Mouse (Mus musculus) erythroblast, embryonic 14.5 days (primary cell): ENCODE measurements around the gene Frmd4a.

Experiments used
- GATA1 ChIP-seq: IDR thresholded peaks from 2 replicates; pipeline ENCODE4 v1.6.1; 2012; ENCODE audit warnings: low read length, inconsistent platforms, mixed read lengths
- TAL1 ChIP-seq: IDR thresholded peaks from 3 replicates; pipeline ENCODE4 v1.6.1; 2012; ENCODE audit warnings: low read length, inconsistent platforms, mixed read lengths

DNA sequence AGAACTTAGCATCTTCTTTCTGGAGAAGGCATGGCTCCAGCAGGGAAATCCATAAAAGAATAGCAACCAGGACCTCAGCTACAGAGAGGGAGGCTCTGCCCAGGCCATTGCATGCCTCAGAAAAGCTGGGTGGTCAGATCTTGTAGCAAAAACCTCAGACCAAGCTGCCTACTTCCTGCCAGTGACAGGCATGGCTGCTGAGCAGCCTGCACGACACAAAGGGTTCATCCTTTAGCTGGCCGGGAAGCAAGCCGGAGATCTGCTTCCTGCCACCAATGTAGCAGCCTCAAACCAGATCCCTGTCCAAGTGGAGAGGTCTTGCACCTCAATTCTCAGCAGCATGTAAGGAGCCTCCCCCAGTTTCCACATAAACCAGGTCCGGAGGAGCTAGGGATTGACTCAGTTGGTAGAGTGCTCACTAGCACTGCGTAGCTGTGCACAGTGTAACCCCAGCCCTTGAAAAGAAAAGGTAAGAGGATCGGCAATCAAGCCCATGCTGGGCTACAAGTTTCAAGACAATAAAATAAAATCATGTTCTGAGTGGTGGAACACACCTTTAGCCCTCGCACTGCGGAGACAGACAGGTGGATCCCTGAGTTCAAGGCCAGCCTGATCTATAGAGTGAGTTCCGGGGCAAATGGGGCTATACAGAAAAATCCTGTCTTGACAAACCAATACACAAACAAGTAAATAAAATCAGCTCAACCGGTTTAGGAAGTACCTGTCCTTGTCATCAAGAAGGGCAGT lies 532.7 kb downstream of the Frmd4a start:
- TF ChIP-seq GATA1 (no peak), TAL1 (no peak)
